Mouse (Mus musculus): Measurements from ENCODE around the gene Nlrc5. TPM values are rescaled to one million over a fixed set of nuclear protein-coding genes. Genes with fewer than 3 reads are reported as not detected.

Nlrc5 gene
- total and polyA plus RNA-seq, 3 experiments: 0.03 TPM; not detected in 2

DNA sequence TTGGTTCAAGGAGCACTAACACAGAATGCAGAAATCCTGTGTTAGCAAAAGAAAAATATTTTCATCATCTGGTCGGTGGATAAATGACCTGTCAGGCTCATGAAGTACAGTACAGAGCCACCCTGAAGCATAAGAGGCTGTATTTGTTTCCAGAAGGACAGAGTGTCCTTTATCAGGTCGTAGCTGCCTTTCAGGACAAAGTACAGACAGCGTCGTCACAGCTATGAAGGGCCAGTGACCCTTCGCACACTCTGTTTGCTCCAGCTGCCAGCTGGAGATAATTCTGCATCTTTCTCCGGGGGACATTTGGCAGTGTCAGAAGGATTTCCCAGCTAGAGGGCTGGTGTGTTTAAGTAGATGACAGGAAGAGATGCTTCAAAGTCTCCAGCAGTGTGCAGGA lies 41.5 kb upstream of the Nlrc5 start:
- DNase-seq (ENCODE audit: low read depth, low spot score): no peak
- peaks cover 4 to 6% of the 10 kb centered on the region in 2 experiments; a peak in 3 of 4 replicates for H3K4me1 ChIP-seq (ENCODE audit: control insufficient read depth in 1 of 2, insufficient read depth in 2 of 2, low read length in 2 of 2)
- TF ChIP-seq ZC3H11A (IDR thresholded peaks at IDR 0.05; ENCODE audit: low read depth, low read length): no peak
- no peak for TF ChIP-seq MEF2A (IDR thresholded peaks at IDR 0.05; ENCODE audit: extremely low read depth, insufficient replicate concordance, low read depth, low read length, poor library complexity, severe bottlenecking)
- TF ChIP-seq USF1 (IDR thresholded peaks at IDR 0.05; ENCODE audit: low read depth, low read length): no peak
- TF ChIP-seq SIN3A (IDR thresholded peaks at IDR 0.05; ENCODE audit: low read length): 0 out of 2 replicates have a peak, but pooled peaks have one; percentile 23
- no peak for TF ChIP-seq POLR2AphosphoS2 (IDR thresholded peaks at IDR 0.05; ENCODE audit: low read length)
- H3K9me3 ChIP-seq (replicated peaks; ENCODE audit: insufficient read depth, low read length): no peaks in the 10 kb centered on the region
- H3K27ac ChIP-seq (ENCODE audit: control insufficient read depth, low read depth, low read length): no peak overlapping the region
- H3K36me3 ChIP-seq (ENCODE audit: control insufficient read depth in 1 of 2, insufficient read depth in 2 of 2, low read length in 2 of 2): peaks cover 21 to 43% of the 10 kb centered on the region in 2 experiments
- H3K4me3 ChIP-seq (ENCODE audit: control insufficient read depth in 1 of 2, insufficient read depth in 1 of 2, low read depth in 2 of 2, low read length in 2 of 2): no peak overlapping the region
- no peaks in the 10 kb centered on the region for H3K27me3 ChIP-seq (ENCODE audit: control insufficient read depth in 1 of 2, insufficient read depth in 2 of 2, low read length in 2 of 2)
- H3K9ac ChIP-seq (ENCODE audit: control insufficient read depth, low read depth, low read length, poor library complexity, severe bottlenecking): no peak overlapping the region
- peaks cover 18% of the 10 kb centered on the region for H3K79me2 ChIP-seq (ENCODE audit: control insufficient read depth, insufficient read depth, low read length, poor library complexity)

- no peak for DNase-seq (ENCODE audit: low read depth, low spot score)
- no peak for TF ChIP-seq JUND (IDR thresholded peaks at IDR 0.05; ENCODE audit: low read depth, low read length)
- TF ChIP-seq POLR2AphosphoS2 (IDR thresholded peaks at IDR 0.05; ENCODE audit: low read length): peak; percentile 91
- no peak for TF ChIP-seq HCFC1 (IDR thresholded peaks at IDR 0.05; ENCODE audit: low read depth, low read length)
- TF ChIP-seq USF2 (IDR thresholded peaks at IDR 0.05; ENCODE audit: borderline replicate concordance in 1 of 2, insufficient read depth in 1 of 2, low read depth in 1 of 2, low read length in 2 of 2): no peak
- TF ChIP-seq BHLHE40 (IDR thresholded peaks at IDR 0.05; ENCODE audit: borderline replicate concordance, low read depth, low read length): no peak
- no peak for TF ChIP-seq NELFE (IDR thresholded peaks at IDR 0.05; ENCODE audit: low read depth, low read length)
- TF ChIP-seq POLR2A (IDR thresholded peaks at IDR 0.05; ENCODE audit: control insufficient read depth in 1 of 2, insufficient read depth in 1 of 2, low read depth in 1 of 2, low read length in 2 of 2, poor library complexity in 1 of 2): no peak; a peak in 1 of 4 replicates
- Histone ChIP-seq H3K27ac (ENCODE audit: control insufficient read depth, low read depth, low read length) (no peak overlapping the region), H3K79me2 (ENCODE audit: control insufficient read depth, insufficient read depth, low read length, poor library complexity) (no peaks in the 10 kb centered on the region), H3K36me3 (ENCODE audit: control insufficient read depth in 1 of 2, insufficient read depth in 2 of 2, low read length in 2 of 2) (peaks cover 0 to 18% of the 10 kb centered on the region in 2 experiments; a peak in 1 of 4 replicates), H3K27me3 (ENCODE audit: control insufficient read depth in 1 of 2, insufficient read depth in 2 of 2, low read length in 2 of 2) (no peaks in the 10 kb centered on the region), H3K4me1 (ENCODE audit: control insufficient read depth in 1 of 2, insufficient read depth in 2 of 2, low read length in 2 of 2) (no peaks in the 10 kb centered on the region), H3K9ac (ENCODE audit: control insufficient read depth, low read depth, low read length, poor library complexity, severe bottlenecking) (no peak overlapping the region), H3K4me3 (ENCODE audit: control insufficient read depth in 1 of 2, insufficient read depth in 1 of 2, low read depth in 2 of 2, low read length in 2 of 2) (no peak overlapping the region), H3K9me3 (replicated peaks; ENCODE audit: insufficient read depth, low read length) (no peaks in the 10 kb centered on the region)
Measured at GRCm38 (mm10) chr8:94395851-94396540, 38.2 kb upstream of the Nlrc5 start.

DNA sequence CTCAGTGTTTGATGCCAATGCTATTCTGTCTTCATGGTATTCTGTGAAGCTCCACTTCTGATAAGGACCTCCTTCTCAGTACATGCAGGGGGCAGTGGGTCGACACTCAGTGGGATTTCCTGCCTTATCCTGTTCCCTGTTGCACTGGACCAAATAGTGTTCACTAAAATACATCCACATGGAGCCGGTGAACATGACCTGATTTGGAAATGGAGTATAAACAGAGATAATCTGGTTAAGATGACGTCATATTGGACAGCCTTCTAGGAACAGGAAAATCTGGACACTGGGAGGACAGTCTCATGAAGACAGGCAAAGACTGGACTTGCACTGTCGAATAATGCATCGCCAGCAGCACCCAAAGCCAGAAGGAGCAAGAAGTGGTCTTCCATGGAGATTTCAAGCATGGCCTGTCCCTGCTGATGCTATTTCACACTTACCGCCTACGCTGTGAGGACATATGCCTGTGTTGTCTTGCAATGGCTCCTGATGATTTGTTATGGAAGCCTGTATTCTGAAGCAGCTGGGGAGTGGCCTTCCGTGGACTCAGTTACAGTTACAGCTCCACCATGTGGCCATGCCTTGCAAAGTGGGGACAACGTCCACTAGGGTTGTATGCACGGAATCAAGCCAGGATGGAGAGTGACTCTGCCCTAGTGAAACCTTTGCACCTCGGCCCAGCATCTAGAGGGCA lies 37.0 kb upstream of the Nlrc5 start:
- H3K27ac ChIP-seq (ENCODE audit: control insufficient read depth, low read depth, low read length): no peak overlapping the region
- H3K9ac ChIP-seq (ENCODE audit: control insufficient read depth, low read depth, low read length, poor library complexity, severe bottlenecking): no peak overlapping the region
- peak; percentile 51 for DNase-seq (ENCODE audit: low read depth, low spot score)
- H3K36me3 ChIP-seq (ENCODE audit: control insufficient read depth in 1 of 2, insufficient read depth in 2 of 2, low read length in 2 of 2): peaks cover 0 to 10% of the 10 kb centered on the region in 2 experiments; a peak in 1 of 4 replicates
- H3K9me3 ChIP-seq (replicated peaks; ENCODE audit: insufficient read depth, low read length): no peaks in the 10 kb centered on the region
- TF ChIP-seq NRF1 (IDR thresholded peaks at IDR 0.05; ENCODE audit: insufficient read depth, low read depth, low read length, poor library complexity, severe bottlenecking) (no peak), MXI1 (IDR thresholded peaks at IDR 0.05; ENCODE audit: low read depth, low read length) (no peak), ZC3H11A (IDR thresholded peaks at IDR 0.05; ENCODE audit: low read depth, low read length) (0 out of 2 replicates have a peak, but pooled peaks have one; percentile 40), ZNF384 (IDR thresholded peaks at IDR 0.05; ENCODE audit: low read depth, low read length) (no peak), CHD1 (IDR thresholded peaks at IDR 0.05; ENCODE audit: low read depth, low read length) (no peak), SMC3 (IDR thresholded peaks at IDR 0.05; ENCODE audit: low read depth, low read length) (peak; percentile 79), GATA1 (IDR thresholded peaks at IDR 0.05; ENCODE audit: low read depth, low read length) (no peak), CTCF (IDR thresholded peaks at IDR 0.05 in 2 of 3, conservative IDR thresholded peaks at IDR 0.05 in 1 of 3; ENCODE audit: control insufficient read depth in 1 of 3, insufficient read depth in 1 of 3, low read depth in 2 of 3, low read length in 3 of 3, poor library complexity in 1 of 3, severe bottlenecking in 1 of 3) (peak; percentile 31 to 72 (median 51); a peak in 5 of 6 replicates), RAD21 (IDR thresholded peaks at IDR 0.05; ENCODE audit: low read depth, low read length) (peak; percentile 46), CHD2 (IDR thresholded peaks at IDR 0.05; ENCODE audit: low read length) (no peak)
- H3K27me3 ChIP-seq (ENCODE audit: control insufficient read depth in 1 of 2, insufficient read depth in 2 of 2, low read length in 2 of 2): no peaks in the 10 kb centered on the region
- H3K79me2 ChIP-seq (ENCODE audit: control insufficient read depth, insufficient read depth, low read length, poor library complexity): no peaks in the 10 kb centered on the region
- no peak overlapping the region for H3K4me3 ChIP-seq (ENCODE audit: control insufficient read depth in 1 of 2, insufficient read depth in 1 of 2, low read depth in 2 of 2, low read length in 2 of 2)
- H3K4me1 ChIP-seq (ENCODE audit: control insufficient read depth in 1 of 2, insufficient read depth in 2 of 2, low read length in 2 of 2): no peaks in the 10 kb centered on the region
